Comparison of ENCODE assay signal across 24 mouse cellular contexts in the genomic region with DNA sequence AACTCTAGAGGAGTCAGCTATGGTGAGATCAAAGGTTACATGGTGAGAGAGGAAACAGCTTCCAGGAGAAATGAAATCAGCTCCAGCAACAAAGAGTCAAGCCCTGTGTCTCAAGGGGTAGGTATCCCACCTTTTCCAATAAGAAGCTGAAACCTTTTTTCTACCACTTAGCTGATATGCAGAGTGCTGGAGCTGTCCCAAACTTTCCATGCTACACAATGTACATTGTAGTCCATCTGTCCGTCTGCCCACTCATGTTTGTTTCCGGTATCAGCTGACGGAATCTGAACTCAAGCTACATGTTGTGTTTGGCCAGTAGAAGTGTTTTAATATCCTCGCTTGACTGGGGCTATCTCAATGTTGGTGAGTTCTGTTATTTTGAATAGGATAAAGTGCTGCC.
DNase-seq lines count a peak whose midpoint lies in the region; ATAC-seq and TF ChIP-seq lines count a peak whose summit lies in the region.
"Had no signal": no experiment of that assay in that cellular context is flagged by ENCODE, and none has a peak within 500 bp of the region (broad histone marks: within the 10 kb centered on the region; RNA-seq: fewer than 3 reads in every experiment).

No protein-coding gene starts in this region.

- WGBS in heart, embryonic 12.5 days = 61% methylated on average over 4 of the region's 4 CpGs
- 81% methylated on average over 4 of the region's 4 CpGs for WGBS in kidney, adult 2 months

- no peak overlapping the region for H3K4me2 ChIP-seq in heart, embryonic 12.5 days
- H3K4me2 ChIP-seq: embryonic facial prominence, embryonic 12.5 days; forebrain, embryonic 13.5 days; forebrain, embryonic 15.5 days had no signal

- no peak overlapping the region for H3K4me3 ChIP-seq in heart, embryonic 12.5 days
- H3K4me3 ChIP-seq in kidney, adult 2 months (ENCODE audit: insufficient read depth, low read depth, low read length) = no peak overlapping the region
- H3K4me3 ChIP-seq: embryonic facial prominence, embryonic 10.5 days; embryonic facial prominence, embryonic 12.5 days; forebrain, embryonic 13.5 days; forebrain, embryonic 15.5 days had no signal

- TF ChIP-seq CTCF in kidney, adult 2 months (conservative IDR thresholded peaks at IDR 0.05; ENCODE audit: insufficient read depth, insufficient read length, low read depth, low read length) = no peak

- no peak for TF ChIP-seq POLR2A in kidney, adult 2 months (IDR thresholded peaks at IDR 0.05; ENCODE audit: low read depth, low read length)

- peak; percentile 63; the same call in 1 of the 2 replicates for ATAC-seq in heart, embryonic 12.5 days (ENCODE audit: insufficient number of reproducible peaks, low FRiP score)
- ATAC-seq: activated CD4-positive, CD25-positive, alpha-beta regulatory T cell, adult 4 months; CD4-positive, CD25-positive, alpha-beta regulatory T cell, adult 4 months; forebrain, embryonic 13.5 days; forebrain, embryonic 15.5 days; Patski had no signal

- no peaks in the 10 kb centered on the region for H3K9me3 ChIP-seq in heart, embryonic 12.5 days (replicated peaks)
- H3K9me3 ChIP-seq: embryonic facial prominence, embryonic 10.5 days; embryonic facial prominence, embryonic 12.5 days; forebrain, embryonic 13.5 days; forebrain, embryonic 15.5 days; G1E had no signal

- peak; percentile 92 for DNase-seq in heart, adult 11 months
- DNase-seq in heart, adult 8-10 months (ENCODE audit: low spot score) = no peak
- no peak for DNase-seq in heart, adult 9 months (ENCODE audit: low spot score in 2 of 2)
- peak; percentile 18 for DNase-seq in kidney, adult 2 months
- DNase-seq in kidney, postnatal 10 days = no peak
- DNase-seq: adrenal gland, adult 8-10 months; adrenal gland, postnatal 14 days; adrenal gland, postnatal 36 days; B cell, adult 2 months; cerebellum, adult 11-12 months; cerebellum, adult 2 months; cerebellum, adult 9-10 months; cerebellum, postnatal 10 days; cerebellum, postnatal 25 days had no signal

- no peaks in the 10 kb centered on the region for H3K36me3 ChIP-seq in heart, embryonic 12.5 days
- no peaks in the 10 kb centered on the region for H3K36me3 ChIP-seq in kidney, adult 2 months (ENCODE audit: control insufficient read depth, insufficient read depth, low read length)
- H3K36me3 ChIP-seq: embryonic facial prominence, embryonic 10.5 days; embryonic facial prominence, embryonic 12.5 days; forebrain, embryonic 15.5 days; G1E had no signal

- H3K27ac ChIP-seq in heart, embryonic 12.5 days (ENCODE audit: poor library complexity, severe bottlenecking) = no peak overlapping the region
- no peak overlapping the region; the same call in 1 of the 2 replicates for H3K27ac ChIP-seq in kidney, adult 2 months (ENCODE audit: insufficient read depth, low read depth, low read length)
- H3K27ac ChIP-seq: embryonic facial prominence, embryonic 10.5 days; embryonic facial prominence, embryonic 12.5 days; forebrain, embryonic 13.5 days; forebrain, embryonic 15.5 days had no signal

- no peak overlapping the region for H3K9ac ChIP-seq in heart, embryonic 12.5 days
- H3K9ac ChIP-seq: embryonic facial prominence, embryonic 12.5 days; forebrain, embryonic 13.5 days; forebrain, embryonic 15.5 days had no signal

- H3K4me1 ChIP-seq in heart, embryonic 12.5 days (replicated peaks) = peaks cover 11% of the 10 kb centered on the region
- H3K4me1 ChIP-seq in kidney, adult 2 months (ENCODE audit: control insufficient read depth, insufficient read depth, low read length) = peaks cover 3% of the 10 kb centered on the region; the same call in 1 of the 2 replicates
- H3K4me1 ChIP-seq: embryonic facial prominence, embryonic 12.5 days; forebrain, embryonic 13.5 days; forebrain, embryonic 15.5 days had no signal

- H3K27me3 ChIP-seq in heart, embryonic 12.5 days (replicated peaks) = no peaks in the 10 kb centered on the region; the same call in 1 of the 2 replicates
- H3K27me3 ChIP-seq in kidney, adult 2 months (replicated peaks; ENCODE audit: control insufficient read depth, insufficient read depth, low read length) = no peaks in the 10 kb centered on the region
- H3K27me3 ChIP-seq: CH12.LX; embryonic facial prominence, embryonic 12.5 days; forebrain, embryonic 13.5 days; forebrain, embryonic 15.5 days; Patski had no signal

Comparison
In these comparisons a context has a peak if more than half of its experiments do, and no peak if none do; other contexts are left out.
1. DNase-seq: peak in heart, adult 11 months (single experiment) and kidney, adult 2 months (single experiment); none in heart, adult 8-10 months (single experiment), heart, adult 9 months (0 of 2) and kidney, postnatal 10 days (single experiment).